Mouse (Mus musculus) heart, embryonic 15.5 days (tissue): ENCODE results near the gene Acsl1. TPM values are rescaled to one million over a fixed set of nuclear protein-coding genes. Genes with fewer than 3 reads are reported as not detected.

ENCODE experiments used
- ATAC-seq: fragments of 200-750 bp; cut with Nextera tagmentation; replicated peaks from 2 replicates; pipeline ENCODE4 v1.8.0; 2017; ENCODE audit warnings: low read depth, moderate TSS enrichment; ENCODE audit not compliant: insufficient number of reproducible peaks, insufficient read depth, low FRiP score
- H3K27ac ChIP-seq: fragments of 300-500 bp; sonication (generic); 2 replicates; pipeline ENCODE4 v1.5.1; 2015; ENCODE audit warnings: mild to moderate bottlenecking, inconsistent platforms
- H3K27me3 ChIP-seq: fragments of 300-500 bp; sonication (generic); 2 replicates; pipeline ENCODE4 v1.6.1; 2015; ENCODE audit warnings: inconsistent platforms
- H3K36me3 ChIP-seq: fragments of 300-500 bp; sonication (generic); 2 replicates; pipeline ENCODE4 v1.6.1; 2015; ENCODE audit warnings: mild to moderate bottlenecking, inconsistent platforms
- H3K4me1 ChIP-seq: fragments of 300-500 bp; sonication (generic); replicated peaks from 2 replicates; pipeline ENCODE4 v1.6.1; 2015; ENCODE audit warnings: inconsistent platforms
- H3K4me2 ChIP-seq: fragments of 300-500 bp; sonication (generic); 2 replicates; pipeline ENCODE4 v1.6.1; 2015; ENCODE audit warnings: inconsistent platforms, mild to moderate bottlenecking, moderate library complexity
- H3K4me3 ChIP-seq: fragments of 300-500 bp; sonication (generic); 2 replicates; pipeline ENCODE4 v1.5.1; 2015; ENCODE audit warnings: mild to moderate bottlenecking, inconsistent platforms
- H3K9ac ChIP-seq: fragments of 300-500 bp; sonication (generic); 2 replicates; pipeline ENCODE4 v1.6.1; 2015; ENCODE audit warnings: mild to moderate bottlenecking, inconsistent platforms
- H3K9me3 ChIP-seq: fragments of 300-500 bp; sonication (generic); replicated peaks from 2 replicates; pipeline ENCODE4 v1.6.1; 2016; ENCODE audit warnings: inconsistent platforms
- WGBS: fragments of 180-500 bp; shearing (Covaris S2); methylation state at CpG from one replicate; pipeline ENCODE4 v1.1.7; 2015; ENCODE audit warnings: mixed read lengths; 5-methylcytosine and 5-hydroxymethylcytosine counted together
- polyA plus RNA-seq: library from polyadenylated mRNA; unstranded; fragments of >200 nt; fragmentation: Nextera tagmentation; extraction: Ambion mirVana; gene quantifications from 2 replicates; pipeline ENCODE4 v1.2.1, GENCODE M21; 2015

Acsl1 gene
- polyA plus RNA-seq, 1 experiment from 2014 or later = 59.9 TPM

GRCm38 (mm10) chr8:46477747-46478458 is 7.1 kb downstream of the Acsl1 start:
- WGBS = 77% methylated on average over 9 of the region's 9 CpGs
- no peaks in the 10 kb centered on the region for H3K36me3 ChIP-seq

GRCm38 (mm10) chr8:46478783-46479182 is 7.9 kb downstream of the Acsl1 start:
- H3K36me3 ChIP-seq = no peaks in the 10 kb centered on the region
- H3K9ac ChIP-seq = no peak overlapping the region
- peaks cover 24% of the 10 kb centered on the region for H3K4me1 ChIP-seq
- ATAC-seq = 0 out of 2 replicates have a peak, but pooled peaks have one; percentile 15
- no peak overlapping the region for H3K27ac ChIP-seq
- WGBS = 75% methylated on average over 10 of the region's 10 CpGs
- no peak overlapping the region for H3K4me2 ChIP-seq
- H3K4me3 ChIP-seq = no peak overlapping the region
- no peaks in the 10 kb centered on the region for H3K27me3 ChIP-seq
- no peaks in the 10 kb centered on the region for H3K9me3 ChIP-seq

More at GRCm38 (mm10) chr8:46477747-46478458, 7.1 kb downstream of the Acsl1 start:
- H3K4me2 ChIP-seq = no peak overlapping the region
- H3K4me1 ChIP-seq = peaks cover 28% of the 10 kb centered on the region
- H3K9me3 ChIP-seq = no peaks in the 10 kb centered on the region
- H3K4me3 ChIP-seq = no peak overlapping the region
- H3K9ac ChIP-seq = no peak overlapping the region
- no peak overlapping the region for H3K27ac ChIP-seq
- no peak for ATAC-seq
- no peaks in the 10 kb centered on the region for H3K27me3 ChIP-seq

- Histone ChIP-seq H3K9ac (peak overlapping the region; percentile 4; the same call in 1 of the 2 replicates), H3K4me1 (peaks cover 29% of the 10 kb centered on the region), H3K4me3 (no peak overlapping the region), H3K36me3 (no peaks in the 10 kb centered on the region), H3K9me3 (no peaks in the 10 kb centered on the region), H3K4me2 (peak overlapping the region; percentile 21; the same call in 1 of the 2 replicates), H3K27ac (peak overlapping the region; percentile 64), H3K27me3 (no peaks in the 10 kb centered on the region)
- WGBS = 28% methylated on average over 7 of the region's 7 CpGs
- peak; percentile 42; the same call in 1 of the 2 replicates for ATAC-seq
Measured at GRCm38 (mm10) chr8:46479794-46480532, 9.1 kb downstream of the Acsl1 start.

GRCm38 (mm10) chr8:46480533-46480900 is 9.7 kb downstream of the Acsl1 start:
- ATAC-seq = no peak
- Histone ChIP-seq H3K36me3 (no peaks in the 10 kb centered on the region), H3K9me3 (no peaks in the 10 kb centered on the region), H3K27me3 (no peaks in the 10 kb centered on the region), H3K4me2 (0 out of 2 replicates have a peak overlapping the region, but pooled peaks have one; percentile 21), H3K27ac (peak overlapping the region; percentile 64), H3K4me3 (no peak overlapping the region), H3K9ac (peak overlapping the region; percentile 4; the same call in 1 of the 2 replicates), H3K4me1 (peaks cover 29% of the 10 kb centered on the region)
- 48% methylated on average over 6 of the region's 6 CpGs for WGBS

- Histone ChIP-seq H3K27me3 (no peaks in the 10 kb centered on the region), H3K4me3 (no peak overlapping the region), H3K9ac (no peak overlapping the region), H3K4me2 (no peak overlapping the region), H3K4me1 (peaks cover 29% of the 10 kb centered on the region), H3K27ac (no peak overlapping the region), H3K9me3 (no peaks in the 10 kb centered on the region), H3K36me3 (no peaks in the 10 kb centered on the region)
- 88% methylated on average over 4 of the region's 4 CpGs for WGBS
- ATAC-seq = no peak
Measured at GRCm38 (mm10) chr8:46482771-46483170, 11.9 kb downstream of the Acsl1 start.

- Histone ChIP-seq H3K36me3 (no peaks in the 10 kb centered on the region), H3K4me1 (peaks cover 29% of the 10 kb centered on the region), H3K4me3 (no peak overlapping the region), H3K27ac (no peak overlapping the region), H3K4me2 (no peak overlapping the region), H3K9me3 (no peaks in the 10 kb centered on the region), H3K9ac (no peak overlapping the region), H3K27me3 (no peaks in the 10 kb centered on the region)
- 75% methylated on average over 4 of the region's 4 CpGs for WGBS
- ATAC-seq = no peak
Measured at GRCm38 (mm10) chr8:46483247-46483646, 12.4 kb downstream of the Acsl1 start.

GRCm38 (mm10) chr8:46484077-46484476 is 13.2 kb downstream of the Acsl1 start:
- H3K4me2 ChIP-seq = no peak overlapping the region
- no peak overlapping the region for H3K27ac ChIP-seq
- no peak overlapping the region for H3K9ac ChIP-seq
- 50% methylated on average over 4 of the region's 4 CpGs for WGBS
- H3K36me3 ChIP-seq = no peaks in the 10 kb centered on the region
- ATAC-seq = no peak; the same call in 1 of the 2 replicates
- no peaks in the 10 kb centered on the region for H3K27me3 ChIP-seq
- no peak overlapping the region for H3K4me3 ChIP-seq
- no peaks in the 10 kb centered on the region for H3K9me3 ChIP-seq
- H3K4me1 ChIP-seq = peaks cover 26% of the 10 kb centered on the region

GRCm38 (mm10) chr8:46484931-46485463 is 14.2 kb downstream of the Acsl1 start:
- WGBS = 82% methylated on average over 8 of the region's 8 CpGs
- no peak for ATAC-seq
- Histone ChIP-seq H3K36me3 (no peaks in the 10 kb centered on the region), H3K9ac (no peak overlapping the region), H3K4me3 (no peak overlapping the region), H3K4me2 (no peak overlapping the region), H3K4me1 (peaks cover 20% of the 10 kb centered on the region), H3K9me3 (no peaks in the 10 kb centered on the region), H3K27me3 (no peaks in the 10 kb centered on the region), H3K27ac (no peak overlapping the region)

- no peak overlapping the region for H3K4me3 ChIP-seq
- H3K9ac ChIP-seq = no peak overlapping the region
- no peak overlapping the region for H3K4me2 ChIP-seq
- H3K9me3 ChIP-seq = no peaks in the 10 kb centered on the region
- peaks cover 23% of the 10 kb centered on the region for H3K4me1 ChIP-seq
- WGBS = 42% methylated on average over 7 of the region's 7 CpGs
- peak overlapping the region; percentile 56 for H3K27ac ChIP-seq
- no peaks in the 10 kb centered on the region for H3K27me3 ChIP-seq
- peaks cover 4% of the 10 kb centered on the region; the same call in 1 of the 2 replicates for H3K36me3 ChIP-seq
- no peak for ATAC-seq
Measured at GRCm38 (mm10) chr8:46488085-46488561, 17.3 kb downstream of the Acsl1 start.

GRCm38 (mm10) chr8:46489196-46489595 is 18.4 kb downstream of the Acsl1 start:
- H3K27ac ChIP-seq = no peak overlapping the region
- H3K9ac ChIP-seq = no peak overlapping the region
- H3K9me3 ChIP-seq = no peaks in the 10 kb centered on the region
- peaks cover 22% of the 10 kb centered on the region for H3K4me1 ChIP-seq
- ATAC-seq = no peak
- 81% methylated on average over 1 of the region's 1 CpGs for WGBS
- peaks cover 5% of the 10 kb centered on the region; the same call in 1 of the 2 replicates for H3K36me3 ChIP-seq
- H3K27me3 ChIP-seq = no peaks in the 10 kb centered on the region
- no peak overlapping the region for H3K4me3 ChIP-seq
- no peak overlapping the region for H3K4me2 ChIP-seq

- H3K9me3 ChIP-seq = no peaks in the 10 kb centered on the region
- 89% methylated on average over 8 of the region's 8 CpGs for WGBS
- no peak overlapping the region for H3K4me3 ChIP-seq
- ATAC-seq = no peak
- peak overlapping the region; percentile 32 for H3K27ac ChIP-seq
- no peaks in the 10 kb centered on the region for H3K27me3 ChIP-seq
- no peak overlapping the region for H3K9ac ChIP-seq
- H3K36me3 ChIP-seq = peaks cover 5% of the 10 kb centered on the region; the same call in 1 of the 2 replicates
- H3K4me1 ChIP-seq = peaks cover 18% of the 10 kb centered on the region
- H3K4me2 ChIP-seq = no peak overlapping the region
Measured at GRCm38 (mm10) chr8:46490250-46490649, 19.4 kb downstream of the Acsl1 start.
